Mouse (Mus musculus) gonadal fat pad, adult 2 months (tissue): ENCODE measurements around the gene Tspan5. TPM values are rescaled to one million over a fixed set of nuclear protein-coding genes. Genes with fewer than 3 reads are reported as not detected.

ENCODE experiments used
- DNase-seq: peaks from one replicate; pipeline ENCODE4 v3.0.0-alpha.2; 2012; ENCODE audit warnings: low read depth
- polyA plus RNA-seq: library from polyadenylated mRNA; depleted of rRNA; stranded (reverse); fragments of >200 nt; gene quantifications from 2 replicates; pipeline ENCODE4 v1.2.3, GENCODE M21; 2012

The Tspan5 gene
- polyA plus RNA-seq, 1 experiment, result 29.1 TPM

- no peak for DNase-seq
Measured at GRCm38 (mm10) chr3:138807795-138808194, 65.8 kb downstream of the Tspan5 start.

- no peak for DNase-seq
Measured at GRCm38 (mm10) chr3:138809509-138809908, 67.5 kb downstream of the Tspan5 start.

GRCm38 (mm10) chr3:138812565-138812964 lies 70.6 kb downstream of the Tspan5 start:
- no peak for DNase-seq

GRCm38 (mm10) chr3:138813139-138813810 lies 71.3 kb downstream of the Tspan5 start:
- DNase-seq, result no peak

- no peak for DNase-seq
Measured at GRCm38 (mm10) chr3:138814457-138814856, 72.5 kb downstream of the Tspan5 start.

- peak; percentile 59 for DNase-seq
Measured at GRCm38 (mm10) chr3:138815127-138815837, 73.3 kb downstream of the Tspan5 start.

GRCm38 (mm10) chr3:138816888-138817656 lies 75.1 kb downstream of the Tspan5 start:
- no peak for DNase-seq

GRCm38 (mm10) chr3:138819862-138820261 lies 77.9 kb downstream of the Tspan5 start:
- no peak for DNase-seq

- DNase-seq, result no peak
Measured at GRCm38 (mm10) chr3:138820296-138820695, 78.3 kb downstream of the Tspan5 start.

GRCm38 (mm10) chr3:138821886-138822445 lies 80.0 kb downstream of the Tspan5 start:
- DNase-seq, result no peak

GRCm38 (mm10) chr3:138823857-138824256 lies 81.9 kb downstream of the Tspan5 start:
- DNase-seq, result no peak

GRCm38 (mm10) chr3:138825296-138825695 lies 83.3 kb downstream of the Tspan5 start:
- DNase-seq, result no peak

GRCm38 (mm10) chr3:138826243-138826800 lies 84.3 kb downstream of the Tspan5 start:
- DNase-seq, result no peak

GRCm38 (mm10) chr3:138832827-138833517 lies 91.0 kb downstream of the Tspan5 start:
- no peak for DNase-seq

GRCm38 (mm10) chr3:138834174-138834573 lies 92.2 kb downstream of the Tspan5 start:
- peak; percentile 27 for DNase-seq

- DNase-seq, result no peak
Measured at GRCm38 (mm10) chr3:138836937-138837336, 94.9 kb downstream of the Tspan5 start.

- DNase-seq, result no peak
Measured at GRCm38 (mm10) chr3:138837651-138838050, 95.7 kb downstream of the Tspan5 start.

- DNase-seq, result no peak
Measured at GRCm38 (mm10) chr3:138839656-138840055, 97.7 kb downstream of the Tspan5 start.

- no peak for DNase-seq
Measured at GRCm38 (mm10) chr3:138841288-138841687, 99.3 kb downstream of the Tspan5 start.

GRCm38 (mm10) chr3:138843180-138843579 lies 101.2 kb downstream of the Tspan5 start:
- DNase-seq, result no peak

GRCm38 (mm10) chr3:138843641-138844040 lies 101.6 kb downstream of the Tspan5 start:
- no peak for DNase-seq
